Mouse (Mus musculus): ENCODE measurements at regions not wholly inside any gene's neighbourhood (a gene's known extent, or its start where the extent isn't known, plus 50 kb on each side); places are given as distances from the start of the nearest gene placed in this dataset.

- no peak for DNase-seq (ENCODE audit: low spot score in 2 of 2)
Measured at GRCm38 (mm10) chr12:14415543-14416181, 263.8 kb upstream of the Fam84a start.

- DNase-seq (ENCODE audit: low spot score in 2 of 2) = no peak
Measured at GRCm38 (mm10) chr12:14411102-14411501, 259.2 kb upstream of the Fam84a start.

- no peak for DNase-seq (ENCODE audit: low spot score in 2 of 2)
Measured at GRCm38 (mm10) chr12:14405796-14406195, 253.9 kb upstream of the Fam84a start.

- no peak for DNase-seq (ENCODE audit: low spot score in 2 of 2)
Measured at GRCm38 (mm10) chr12:14376211-14376610, 224.4 kb upstream of the Fam84a start.

GRCm38 (mm10) chr12:14338244-14338799 is 186.5 kb upstream of the Fam84a start:
- no peak for DNase-seq (ENCODE audit: low spot score in 2 of 2)

GRCm38 (mm10) chr12:14337813-14338212 is 186.0 kb upstream of the Fam84a start:
- DNase-seq (ENCODE audit: low spot score in 2 of 2) = no peak

GRCm38 (mm10) chr12:14318693-14319092 is 166.8 kb upstream of the Fam84a start:
- DNase-seq (ENCODE audit: low spot score in 2 of 2) = no peak

GRCm38 (mm10) chr12:14316392-14316791 is 164.5 kb upstream of the Fam84a start:
- no peak for DNase-seq (ENCODE audit: low spot score in 2 of 2)

- DNase-seq (ENCODE audit: low spot score in 2 of 2) = peak in 1 of 2 experiments; percentile 14
Measured at GRCm38 (mm10) chr12:14315780-14316179, 163.9 kb upstream of the Fam84a start.

- DNase-seq (ENCODE audit: low spot score in 2 of 2) = no peak
Measured at GRCm38 (mm10) chr12:14302366-14302930, 150.6 kb upstream of the Fam84a start.

- no peak for DNase-seq (ENCODE audit: low spot score in 2 of 2)
Measured at GRCm38 (mm10) chr12:14301676-14302365, 150.0 kb upstream of the Fam84a start.

GRCm38 (mm10) chr12:14292083-14292482 is 140.2 kb upstream of the Fam84a start:
- DNase-seq (ENCODE audit: low spot score in 2 of 2) = no peak

GRCm38 (mm10) chr12:14287657-14288056 is 135.8 kb upstream of the Fam84a start:
- DNase-seq (ENCODE audit: low spot score in 2 of 2) = no peak

- no peak for DNase-seq (ENCODE audit: low spot score in 2 of 2)
Measured at GRCm38 (mm10) chr12:14286676-14287075, 134.8 kb upstream of the Fam84a start.

GRCm38 (mm10) chr12:14285870-14286535 is 134.1 kb upstream of the Fam84a start:
- no peak for DNase-seq (ENCODE audit: low spot score in 2 of 2)

GRCm38 (mm10) chr12:14283106-14283692 is 131.3 kb upstream of the Fam84a start:
- DNase-seq (ENCODE audit: low spot score in 2 of 2) = no peak

GRCm38 (mm10) chr12:14275265-14275664 is 123.4 kb upstream of the Fam84a start:
- no peak for DNase-seq (ENCODE audit: low spot score in 2 of 2)

GRCm38 (mm10) chr12:14274796-14275195 is 122.9 kb upstream of the Fam84a start:
- no peak for DNase-seq (ENCODE audit: low spot score in 2 of 2)

- DNase-seq (ENCODE audit: low spot score in 2 of 2) = no peak
Measured at GRCm38 (mm10) chr12:14271216-14271615, 119.4 kb upstream of the Fam84a start.

GRCm38 (mm10) chr12:14261102-14261501 is 109.2 kb upstream of the Fam84a start:
- no peak for DNase-seq (ENCODE audit: low spot score in 2 of 2)

GRCm38 (mm10) chr12:14260288-14260687 is 108.4 kb upstream of the Fam84a start:
- no peak for DNase-seq (ENCODE audit: low spot score in 2 of 2)

GRCm38 (mm10) chr12:14253336-14253735 is 101.5 kb upstream of the Fam84a start:
- no peak for DNase-seq (ENCODE audit: low spot score in 2 of 2)

All from cerebellum, postnatal 4 days (tissue).